Mouse (Mus musculus) spleen, adult 12 weeks (tissue): Measurements from ENCODE around the gene Hoxb5.
A peak's percentile ranks its signal among the peaks of the same experiment; 100 is the strongest.

Source experiments
- DNase-seq: peaks from one replicate; pipeline ENCODE4 v3.0.0; 2022; ENCODE audit warnings: low spot score

Hoxb5 gene

GRCm38 (mm10) chr11:96303151-96304099, at the start of gene Hoxb5:
Hoxb5 (plus strand) TSS chr11:96303336.
- peak; percentile 35 for DNase-seq

GRCm38 (mm10) chr11:96254221-96254620, 48.9 kb upstream of the Hoxb5 start:
- no peak for DNase-seq

- no peak for DNase-seq
These were observed 47.8 kb upstream of the Hoxb5 start for GRCm38 (mm10) chr11:96255111-96255995.

GRCm38 (mm10) chr11:96255996-96256445, 47.1 kb upstream of the Hoxb5 start:
- DNase-seq = no peak

GRCm38 (mm10) chr11:96257141-96257540, 46.0 kb upstream of the Hoxb5 start:
- DNase-seq = no peak

GRCm38 (mm10) chr11:96259038-96259437, 44.1 kb upstream of the Hoxb5 start:
- no peak for DNase-seq

- DNase-seq = no peak
These were observed 43.6 kb upstream of the Hoxb5 start for GRCm38 (mm10) chr11:96259511-96259910.

- DNase-seq = no peak
These were observed 42.7 kb upstream of the Hoxb5 start for GRCm38 (mm10) chr11:96260310-96260970.

GRCm38 (mm10) chr11:96261323-96261890, 41.7 kb upstream of the Hoxb5 start:
- DNase-seq = no peak

- no peak for DNase-seq
These were observed 40.8 kb upstream of the Hoxb5 start for GRCm38 (mm10) chr11:96262262-96262830.

GRCm38 (mm10) chr11:96263636-96264389, 39.3 kb upstream of the Hoxb5 start:
- no peak for DNase-seq

- no peak for DNase-seq
These were observed 38.6 kb upstream of the Hoxb5 start for GRCm38 (mm10) chr11:96264390-96265020.

GRCm38 (mm10) chr11:96265954-96266353, 37.2 kb upstream of the Hoxb5 start:
- DNase-seq = no peak

GRCm38 (mm10) chr11:96267021-96267920, 35.9 kb upstream of the Hoxb5 start:
- DNase-seq = no peak

GRCm38 (mm10) chr11:96268031-96268745, 34.9 kb upstream of the Hoxb5 start:
- DNase-seq = no peak

GRCm38 (mm10) chr11:96269869-96270268, 33.3 kb upstream of the Hoxb5 start:
- no peak for DNase-seq

- DNase-seq = no peak
These were observed 32.1 kb upstream of the Hoxb5 start, which contains the start of gene Hoxb9 for GRCm38 (mm10) chr11:96270996-96271540. Hoxb9 (plus strand) TSS chr11:96271457.

GRCm38 (mm10) chr11:96271541-96272011, 31.6 kb upstream of the Hoxb5 start:
- DNase-seq = no peak
